Mouse (Mus musculus) v-Abl transformed pro-B cells (cell line): ENCODE results near the gene Gm20547.
"Not testable (repeated sequence)": the region's sequence is repeated elsewhere in the genome, so short reads cannot be mapped to it uniquely, and the experiment has no call there.

Source experiments
- in situ Hi-C, 2 experiments: fragments of 400-800 bp; cut with MboI; formaldehyde crosslinking; loops; one replicate each; pipeline ENCODE4 v1.15.1; 2025; ENCODE audit not compliant: unreplicated experiment in 2 of 2

Gene Gm20547

DNA sequence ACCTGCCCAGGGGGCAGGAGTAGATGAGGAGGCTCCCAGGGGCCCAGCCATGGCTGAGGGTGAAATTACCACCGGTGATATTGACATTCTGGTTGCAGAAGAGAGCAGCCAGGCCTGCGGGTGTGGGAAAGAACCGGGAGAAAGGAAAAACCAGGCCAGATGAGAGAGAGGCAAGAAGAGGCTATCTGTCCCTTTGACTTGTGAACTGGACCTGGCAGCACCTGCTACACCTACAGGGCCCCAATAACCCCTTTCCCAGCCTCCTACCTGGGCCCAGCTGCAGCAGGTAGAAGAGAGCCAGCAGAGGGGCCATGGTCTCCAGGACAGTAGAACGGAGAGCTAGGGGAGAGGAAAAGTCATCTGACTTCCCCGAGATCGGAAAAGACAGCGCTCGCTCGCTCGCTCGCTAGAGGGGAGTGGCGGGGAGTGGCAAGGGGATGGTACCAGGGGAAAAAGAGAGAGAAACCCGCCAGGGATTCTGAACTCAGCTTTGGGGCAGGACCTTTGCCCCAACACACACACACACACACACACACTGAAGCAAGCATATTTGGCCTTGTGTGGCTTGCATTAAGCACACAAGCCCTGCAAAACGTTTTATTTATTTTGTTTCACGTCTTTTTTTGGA lies at the start of gene Gm20547:
Gene Gm20547 (minus strand): TSS at position 360 of the 628 bp plus-strand sequence.
- in situ Hi-C loops: no loop called here

DNA sequence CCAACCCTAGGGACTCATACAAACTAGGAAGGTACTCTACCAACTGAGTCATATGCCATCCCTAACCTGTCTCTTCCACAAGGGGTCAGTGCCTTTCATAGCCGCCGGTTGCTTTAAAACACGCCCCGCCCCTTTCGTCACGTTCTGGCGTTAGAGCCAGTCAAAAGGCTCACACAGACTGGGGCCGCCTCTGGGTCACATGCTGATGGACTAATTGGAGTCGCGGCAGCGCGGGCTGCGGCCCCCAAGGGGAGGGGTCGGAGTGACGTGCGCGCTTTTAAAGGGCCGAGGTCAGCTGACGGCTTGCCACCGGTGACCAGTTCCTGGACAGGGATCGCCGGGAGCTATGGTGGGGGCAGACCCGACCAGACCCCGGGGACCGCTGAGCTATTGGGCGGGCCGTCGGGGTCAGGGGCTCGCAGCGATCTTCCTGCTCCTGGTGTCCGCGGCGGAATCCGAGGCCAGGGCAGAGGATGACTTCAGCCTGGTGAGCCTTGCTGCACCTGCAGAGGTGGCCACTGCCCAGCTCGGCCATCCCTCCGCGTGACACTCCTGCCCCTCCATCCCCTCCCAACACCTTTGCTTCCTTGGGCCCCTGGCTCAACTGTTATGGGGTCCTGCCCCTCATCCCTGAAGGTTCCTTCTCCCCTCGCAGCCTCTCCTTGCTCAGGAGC lies 49.4 kb upstream of the Gm20547 start, which contains the start of gene Neu1:
Gene Neu1 (plus strand): TSS at position 193 of the 674 bp plus-strand sequence.
- in situ Hi-C loops: loop anchor here in 1 of 2 experiments (25.0 kb wide), 1 partner anchor 294 kb away; the partner anchor contains the start of genes Atf6b, Fkbpl, Ppt2 and Prrt1

- in situ Hi-C loops: loop anchor here in 1 of 2 experiments (25.0 kb wide), 1 partner anchor 292 kb away; the partner anchor contains the start of genes Atf6b, Fkbpl, Ppt2 and Prrt1
Observed at GRCm38 (mm10) chr17:34928841-34929240, 47.0 kb upstream of the Gm20547 start.

- in situ Hi-C loops: loop anchor here in 1 of 2 experiments (25.0 kb wide), 1 partner anchor 290 kb away; the partner anchor contains the start of genes Atf6b, Fkbpl, Ppt2 and Prrt1
Observed at GRCm38 (mm10) chr17:34927306-34928019, 45.6 kb upstream of the Gm20547 start.

- in situ Hi-C loops: no loop called here
Observed at GRCm38 (mm10) chr17:34924258-34924657, 42.4 kb upstream of the Gm20547 start.

GRCm38 (mm10) chr17:34922939-34923338 lies 41.1 kb upstream of the Gm20547 start:
- in situ Hi-C loops: no loop called here

- in situ Hi-C loops: loop anchor here (10.0 kb wide), 2 partner anchors 68 to 272 kb away; partner anchors contain the start of genes Atf6b (in 1 of the 2), Fkbpl (in 1 of the 2) and Lsm2 (in 1 of the 2)
Observed at GRCm38 (mm10) chr17:34917188-34917587, 35.3 kb upstream of the Gm20547 start.

DNA sequence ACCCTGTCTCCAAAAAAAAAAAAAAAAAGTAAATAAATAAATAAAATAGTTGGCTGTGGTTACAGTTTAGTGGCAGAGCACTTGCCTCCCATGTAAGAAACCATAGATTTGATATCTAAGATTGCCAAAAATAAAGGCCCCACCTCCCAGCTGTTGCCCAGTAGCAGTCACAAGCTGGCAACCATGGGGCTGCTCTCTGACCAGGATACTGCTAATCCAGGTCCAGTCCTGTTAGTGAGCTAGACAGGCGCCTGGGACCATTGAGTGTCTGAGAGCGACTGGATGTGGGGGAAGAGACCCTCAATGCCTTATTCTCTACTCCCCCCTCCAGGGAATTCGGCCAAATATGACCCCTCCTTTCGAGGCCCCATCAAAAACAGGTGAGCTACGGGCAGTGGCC lies 34.5 kb upstream of the Gm20547 start:
- in situ Hi-C loops: loop anchor here (10.0 kb wide), 2 partner anchors 68 to 272 kb away; partner anchors contain the start of genes Atf6b (in 1 of the 2), Fkbpl (in 1 of the 2) and Lsm2 (in 1 of the 2)

DNA sequence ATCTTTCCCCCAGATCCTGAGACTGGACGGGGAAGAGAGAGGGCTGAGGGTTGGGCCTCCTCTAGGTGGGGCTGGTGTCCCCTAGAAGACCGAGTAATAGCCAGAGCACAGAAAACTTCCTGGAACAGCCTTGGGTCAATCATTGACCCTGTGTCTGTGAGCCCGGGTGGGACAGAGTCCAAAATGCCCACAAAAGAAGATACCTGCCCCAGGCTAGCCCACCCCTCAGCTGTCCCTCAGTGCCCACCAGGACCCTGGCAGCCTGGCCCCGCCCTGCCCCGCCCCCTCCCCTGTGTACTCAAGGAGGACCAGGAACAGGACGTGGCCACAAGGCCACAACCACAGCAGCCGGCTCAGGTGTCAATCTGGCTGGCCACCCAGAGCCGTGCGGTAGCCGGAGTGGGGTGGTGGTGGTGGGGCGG lies 33.6 kb upstream of the Gm20547 start:
- in situ Hi-C loops: loop anchor here (10.0 kb wide), 2 partner anchors 69 to 271 kb away; partner anchors contain the start of genes Atf6b (in 1 of the 2), Fkbpl (in 1 of the 2) and Lsm2 (in 1 of the 2)

DNA sequence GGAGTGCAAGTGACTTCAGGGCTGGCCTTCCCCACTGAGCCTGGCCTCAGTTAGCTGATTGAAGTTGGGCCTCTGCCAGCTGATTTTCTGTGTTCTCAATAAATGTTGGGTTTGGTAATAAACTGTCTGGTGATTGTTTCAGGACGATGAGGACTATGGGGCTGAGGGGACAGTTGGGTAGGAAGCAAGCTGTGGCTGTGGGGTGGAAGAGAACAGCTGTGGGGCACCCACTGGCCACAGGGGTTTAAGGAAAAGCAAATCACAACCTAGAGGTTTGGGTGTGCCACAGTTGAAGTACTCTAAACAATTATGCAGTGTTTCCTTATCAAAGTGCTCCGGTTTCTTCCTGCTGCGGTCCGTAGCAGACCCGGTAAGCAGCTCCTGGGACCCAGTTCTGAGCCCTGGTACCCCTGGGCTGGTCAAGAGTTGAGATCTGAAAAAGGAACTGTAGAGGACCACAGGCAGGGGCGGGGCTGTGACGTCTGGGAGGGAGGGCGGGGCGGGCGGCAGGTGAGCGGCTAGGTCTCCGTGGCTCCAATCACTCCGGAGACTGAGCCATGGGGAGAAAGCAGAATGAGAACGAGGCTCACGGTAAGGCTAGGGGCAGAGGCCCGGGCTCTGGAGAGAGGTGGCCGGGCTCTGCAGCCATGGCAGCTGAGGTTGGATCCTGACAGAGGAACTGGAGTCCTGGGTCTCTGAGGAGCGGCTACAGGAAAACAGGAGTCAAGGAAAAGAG lies 32.3 kb upstream of the Gm20547 start, which contains the start of gene Slc44a4:
Gene Slc44a4 (plus strand): TSS at position 537 of the 736 bp plus-strand sequence.
- in situ Hi-C loops: loop anchor here (5.0 to 10.0 kb wide), 5 partner anchors 33 to 269 kb away; partner anchors contain the start of genes Lsm2 (in 2 of the 2), Atf6b (in 1 of the 2) and Fkbpl (in 1 of the 2)

DNA sequence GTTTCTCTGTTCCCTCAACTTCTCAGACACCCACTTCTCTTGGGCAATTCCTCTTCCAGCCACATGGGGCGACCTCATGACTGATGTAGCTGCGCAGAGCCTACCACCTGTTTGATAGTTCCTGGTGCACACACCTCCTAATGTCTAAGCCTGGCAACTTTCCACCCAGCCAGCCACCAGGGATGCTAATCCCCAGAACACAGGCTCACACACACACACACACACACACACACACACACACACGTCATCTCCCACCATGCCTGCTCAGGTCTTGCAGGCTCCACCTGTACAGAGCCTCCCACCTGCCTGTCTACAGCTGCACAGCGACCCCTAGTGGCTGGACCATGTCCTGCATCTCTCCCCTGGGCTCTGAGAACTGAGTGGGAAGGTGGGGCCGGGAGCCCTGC lies 30.1 kb upstream of the Gm20547 start:
- in situ Hi-C loops: loop anchor here (5.0 to 10.0 kb wide), 5 partner anchors 35 to 267 kb away; partner anchors contain the start of genes Lsm2 (in 2 of the 2), Atf6b (in 1 of the 2) and Fkbpl (in 1 of the 2)

GRCm38 (mm10) chr17:34910982-34911381 lies 29.1 kb upstream of the Gm20547 start:
- in situ Hi-C loops: loop anchor here (5.0 to 10.0 kb wide), 5 partner anchors 36 to 266 kb away; partner anchors contain the start of genes Lsm2 (in 2 of the 2), Atf6b (in 1 of the 2) and Fkbpl (in 1 of the 2)

DNA sequence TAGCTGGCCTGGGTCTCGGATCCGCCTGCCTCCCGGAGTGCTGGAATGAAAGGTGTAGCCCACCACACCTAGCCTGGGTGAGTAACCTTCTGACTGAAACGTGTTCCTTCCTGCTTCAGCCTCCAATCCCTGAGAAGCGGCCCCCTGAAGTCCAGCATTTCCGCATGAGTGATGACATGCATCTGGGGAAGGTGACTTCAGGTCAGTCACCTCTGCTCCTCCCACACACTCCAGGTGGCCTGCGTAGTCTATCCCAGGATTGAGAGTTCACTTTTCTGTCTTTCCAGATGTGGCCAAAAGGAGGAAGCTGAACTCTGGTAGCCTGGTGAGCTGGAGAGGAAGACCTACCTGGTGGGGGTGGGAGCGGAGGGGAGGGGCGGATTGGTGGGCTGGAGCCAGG lies 21.1 kb upstream of the Gm20547 start:
- in situ Hi-C loops: no loop called here

DNA sequence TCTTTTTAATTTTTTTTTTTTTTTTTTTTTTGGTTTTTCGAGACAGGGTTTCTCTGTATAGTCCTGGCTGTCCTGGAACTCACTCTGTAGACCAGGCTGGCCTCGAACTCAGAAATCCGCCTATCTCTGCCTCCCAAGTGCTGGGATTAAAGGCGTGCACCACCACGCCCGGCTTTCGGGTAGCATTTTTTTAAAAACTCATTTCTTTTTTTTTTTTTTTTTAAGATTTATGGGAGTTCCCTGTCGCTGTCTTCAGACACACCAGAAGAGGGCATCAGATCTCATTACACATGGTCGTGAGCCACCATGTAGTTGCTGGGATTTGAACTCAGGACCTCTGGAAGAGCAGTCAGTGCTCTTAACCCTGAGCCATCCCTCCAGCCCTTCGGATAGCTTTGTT lies 20.1 kb upstream of the Gm20547 start:
- in situ Hi-C loops: not testable (repeated sequence)

GRCm38 (mm10) chr17:34900826-34901225 lies 19.0 kb upstream of the Gm20547 start:
- in situ Hi-C loops: not testable (repeated sequence)

- in situ Hi-C loops: no loop called here
Observed at GRCm38 (mm10) chr17:34899890-34900243, 18.0 kb upstream of the Gm20547 start.

DNA sequence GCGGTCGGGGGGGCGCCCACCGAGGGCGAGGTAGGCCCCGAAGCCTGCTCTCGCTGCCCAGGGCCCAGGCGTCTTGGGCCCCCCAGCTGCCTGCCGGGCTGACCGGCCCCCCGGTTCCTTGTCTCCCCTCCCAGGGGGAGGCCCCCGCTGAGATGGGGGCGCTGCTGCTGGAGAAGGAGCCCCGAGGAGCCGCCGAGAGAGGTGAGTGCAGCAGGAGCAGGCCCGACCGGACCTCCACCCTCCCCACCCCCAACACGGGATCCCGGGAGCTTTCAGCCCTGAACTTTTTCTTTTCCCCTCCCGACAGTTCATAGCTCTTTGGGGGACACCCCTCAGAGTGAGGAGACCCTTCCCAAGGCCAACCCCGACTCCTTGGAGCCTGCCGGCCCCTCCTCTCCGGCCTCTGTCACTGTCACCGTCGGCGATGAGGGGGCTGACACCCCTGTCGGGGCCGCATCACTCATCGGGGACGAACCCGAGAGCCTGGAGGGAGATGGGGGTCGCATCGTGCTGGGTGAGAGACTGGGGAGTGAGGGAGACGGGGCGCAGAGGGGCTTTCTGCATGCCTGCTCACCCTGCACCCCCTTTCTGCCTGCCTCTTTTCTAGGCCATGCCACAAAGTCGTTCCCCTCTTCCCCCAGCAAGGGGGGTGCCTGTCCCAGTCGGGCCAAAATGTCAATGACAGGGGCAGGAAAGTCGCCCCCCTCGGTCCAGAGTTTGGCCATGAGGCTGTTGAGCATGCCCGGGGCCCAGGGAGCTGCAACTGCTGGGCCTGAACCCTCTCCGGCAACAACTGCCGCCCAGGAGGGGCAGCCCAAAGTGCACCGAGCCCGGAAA lies 17.4 kb upstream of the Gm20547 start:
- in situ Hi-C loops: no loop called here

DNA sequence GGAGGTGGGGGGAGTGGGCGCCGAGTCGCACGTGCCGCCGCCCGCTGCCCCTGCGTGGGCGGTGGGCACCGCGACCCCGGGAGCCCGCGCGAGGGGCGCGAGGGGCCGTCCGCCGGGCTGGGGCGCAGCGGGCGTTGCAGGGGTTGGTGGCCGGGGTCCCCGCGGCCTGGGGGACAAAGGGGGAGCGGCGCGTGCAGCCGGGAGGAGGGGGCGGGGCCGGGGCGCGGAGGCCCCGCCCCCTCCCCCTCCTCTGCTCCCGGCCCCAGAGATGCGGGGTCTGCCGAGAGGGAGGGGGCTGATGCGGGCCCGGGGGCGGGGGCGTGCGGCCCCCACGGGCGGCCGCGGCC lies 16.8 kb upstream of the Gm20547 start:
- in situ Hi-C loops: no loop called here

DNA sequence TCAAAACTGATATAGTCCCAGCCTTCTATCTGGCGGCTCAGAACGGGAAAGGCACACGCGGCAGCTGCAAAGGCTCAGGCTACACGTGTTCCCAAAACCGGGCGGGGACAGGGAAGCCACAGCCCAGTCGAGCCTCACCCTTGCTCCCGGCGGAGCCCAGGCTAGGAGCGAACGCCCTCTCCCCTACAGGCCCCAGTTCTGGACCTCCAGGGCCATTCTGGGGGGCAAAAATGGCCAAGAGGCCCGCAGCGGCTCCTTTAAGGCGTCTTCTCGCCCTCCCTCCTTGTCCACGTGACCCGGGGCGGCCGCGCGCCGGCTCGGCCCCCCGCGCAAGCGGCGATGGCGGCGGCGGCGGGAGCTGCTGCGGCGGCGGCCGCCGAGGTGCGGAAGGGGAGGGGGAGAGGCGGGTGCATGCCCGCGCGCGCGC lies 16.3 kb upstream of the Gm20547 start, which contains the start of the genes C2 and Ehmt2:
Gene C2 (minus strand): TSS at position 106 of the 427 bp plus-strand sequence.
Gene Ehmt2 (plus strand): TSS at position 310 of the 427 bp plus-strand sequence.
- in situ Hi-C loops: no loop called here
